ENCODE assay signal across 20 mouse cellular contexts in the genomic region with DNA sequence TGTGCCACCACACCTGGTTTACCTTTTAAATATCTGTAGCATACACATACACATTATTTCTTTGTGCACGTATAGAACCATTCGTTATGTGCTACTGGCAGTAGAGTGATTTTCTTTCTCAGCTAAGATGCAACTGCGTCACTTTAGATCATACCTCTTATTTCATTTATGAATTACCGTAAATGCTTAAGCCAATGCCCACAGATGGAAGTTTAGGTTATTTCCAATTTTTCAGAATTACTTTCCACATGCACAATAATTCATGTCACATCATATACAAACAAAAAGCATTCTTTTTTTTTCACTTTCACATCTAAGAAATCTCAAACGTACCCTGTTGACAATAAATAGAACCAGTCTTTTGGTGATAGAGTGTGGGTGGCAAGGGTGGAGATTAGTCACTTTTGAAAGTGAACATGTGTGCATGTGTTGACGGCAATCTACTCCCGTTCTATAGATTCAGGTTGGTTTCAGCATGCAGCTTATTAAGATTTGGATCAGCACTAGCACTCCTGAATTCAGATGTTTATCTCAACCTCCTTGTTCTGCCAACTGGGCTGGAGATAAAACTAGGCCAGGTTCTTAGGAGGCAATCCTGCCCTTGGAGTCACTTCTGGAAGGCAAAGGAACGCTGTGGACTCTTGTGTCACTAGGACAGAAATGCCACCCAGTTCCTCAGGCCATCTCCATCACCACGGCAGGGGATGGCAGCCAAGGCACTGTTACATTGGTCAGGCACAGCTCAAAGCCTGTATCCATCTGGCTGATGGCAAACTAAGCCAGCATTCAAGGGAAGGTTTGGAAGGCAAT. TPM values are rescaled to one million over a fixed set of nuclear protein-coding genes. Genes with fewer than 3 reads are reported as not detected.
DNase-seq lines count a peak whose midpoint lies in the region.
"Had no signal": no experiment of that assay in that cellular context is flagged by ENCODE, and none has a peak within 500 bp of the region (broad histone marks: within the 10 kb centered on the region; RNA-seq: fewer than 3 reads in every experiment).

No protein-coding gene starts in this region.

- DNase-seq in cerebellum, postnatal 14 days: peak; percentile 28 to 41
- DNase-seq in cerebellum, adult 18-20 months: no peak
- DNase-seq in CD4-positive, CD25-positive, alpha-beta regulatory T cell, adult 2 months (ENCODE audit: low read depth, low spot score): peak; percentile 25
- DNase-seq in brain, adult 2 months (ENCODE audit: low read depth, low spot score): peak; percentile 28
- DNase-seq in induced T-regulatory cell, adult 2 months (ENCODE audit: low read depth): peak; percentile 74
- DNase-seq in retina, embryonic 14.5 days (ENCODE audit: low spot score): no peak
- DNase-seq in urinary bladder, postnatal 36 days (ENCODE audit: low spot score in 2 of 2): no peak
- DNase-seq in adrenal gland, postnatal 36 days: no peak
- DNase-seq: adrenal gland, adult 2 months; adrenal gland, postnatal 14 days; B cell, adult 2 months; cerebellum, adult 2 months; cerebellum, adult 9-11 months; gastrocnemius, adult 2 months; gastrocnemius, postnatal 14 days; heart, adult 2 months; heart, postnatal 14 days; heart, postnatal 4 days; kidney, adult 18-20 months had no signal

RNA-seq across cellular contexts. Expression of gene Bcl2l14, which starts 53.1 kb away (rescaled TPM):
- total RNA-seq in adrenal gland, postnatal 36 days (2021): not detected
- total RNA-seq: adrenal gland, adult 2 months; gastrocnemius, adult 2 months; gastrocnemius, postnatal 14 days; gastrocnemius, postnatal 4 days; heart, adult 2 months; heart, postnatal 14 days; heart, postnatal 4 days had no signal

Comparison
In these comparisons a context has a peak if more than half of its experiments do, and no peak if none do; other contexts are left out.
1. DNase-seq: peak in cerebellum, postnatal 14 days (2 of 2), CD4-positive, CD25-positive, alpha-beta regulatory T cell, adult 2 months (single experiment), brain, adult 2 months (single experiment) and induced T-regulatory cell, adult 2 months (single experiment); none in cerebellum, adult 18-20 months (0 of 2), retina, embryonic 14.5 days (single experiment), urinary bladder, postnatal 36 days (0 of 2) and adrenal gland, postnatal 36 days (0 of 2).